Mouse (Mus musculus) urinary bladder, postnatal 4 days (tissue): ENCODE measurements at regions not wholly inside any gene's neighbourhood (a gene's known extent, or its start where the extent isn't known, plus 50 kb on each side); places are given as distances from the start of the nearest gene placed in this dataset.

Source experiments
- DNase-seq, 2 experiments: peaks; one replicate each; pipeline ENCODE4 v3.0.0; 2021 to 2022; ENCODE audit warnings: low spot score in 2 of 2

DNA sequence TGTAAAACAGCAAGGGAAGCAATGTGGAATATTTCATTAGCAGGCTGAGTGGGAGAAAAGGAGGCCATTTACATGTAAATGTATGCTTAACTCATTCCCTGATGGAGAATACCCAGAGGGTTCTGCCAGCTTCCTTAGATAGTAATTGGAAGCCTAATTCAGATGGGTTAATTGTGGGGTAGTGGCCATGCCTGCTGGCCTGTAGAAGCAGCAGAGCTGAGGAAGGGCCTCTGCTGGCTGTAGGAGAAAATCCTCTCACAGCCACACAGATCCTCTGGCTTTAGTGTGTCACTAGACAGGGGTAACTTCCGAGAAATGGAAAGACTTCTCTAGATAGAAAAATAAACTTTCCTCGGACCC, 1588.7 kb upstream of the Got2 start:
- DNase-seq: no peak

DNA sequence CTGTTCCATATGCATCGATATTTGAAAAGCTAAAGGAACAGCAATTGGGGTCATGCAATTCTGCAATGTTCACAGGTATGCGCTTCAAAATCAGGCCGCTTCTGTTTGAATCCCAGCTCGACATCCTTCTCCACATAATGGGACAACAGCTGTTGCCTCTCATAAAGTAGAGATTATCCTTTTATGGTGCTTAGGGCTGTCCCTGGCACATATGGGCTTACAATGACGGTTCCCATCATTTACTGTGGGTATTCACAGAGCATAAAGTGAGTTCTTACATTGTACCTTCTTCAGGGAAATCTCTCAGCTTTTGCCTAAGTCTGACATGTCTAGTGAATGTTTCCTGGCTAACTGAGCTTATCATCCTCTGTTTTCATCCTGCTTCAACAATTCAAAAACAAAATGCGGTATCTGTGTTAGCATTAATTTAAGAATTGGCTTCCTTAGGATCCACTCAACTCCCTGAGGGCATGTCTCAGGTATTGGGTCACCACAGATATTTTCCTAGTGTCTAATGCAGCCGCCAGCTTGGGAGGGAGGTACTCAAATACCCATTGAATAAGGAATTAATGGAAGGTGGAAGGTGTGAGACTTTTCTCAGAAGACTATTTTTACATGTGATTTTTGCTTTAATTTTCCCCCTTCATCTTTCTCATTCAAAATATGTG, 1588.2 kb upstream of the Got2 start:
- no peak for DNase-seq

DNA sequence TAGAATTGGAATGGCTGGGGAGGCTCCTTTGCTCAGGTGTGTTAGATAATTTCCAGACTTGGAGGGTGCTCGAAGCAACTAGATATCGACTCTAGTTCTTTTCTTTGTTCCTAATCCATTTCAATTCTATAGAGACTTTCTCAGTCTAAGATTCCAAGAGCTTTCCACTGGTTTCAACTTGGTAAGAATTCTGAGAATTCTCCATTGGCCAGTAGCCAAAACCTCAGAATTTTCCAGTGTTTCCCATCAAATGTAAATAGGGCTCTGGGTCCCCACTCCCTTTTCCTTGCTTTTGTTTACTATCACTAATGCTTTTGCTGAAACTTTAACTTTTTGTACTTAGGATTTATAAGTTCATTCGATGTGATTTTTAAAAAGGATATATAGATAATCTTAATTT, 1585.0 kb upstream of the Got2 start:
- DNase-seq: no peak

DNA sequence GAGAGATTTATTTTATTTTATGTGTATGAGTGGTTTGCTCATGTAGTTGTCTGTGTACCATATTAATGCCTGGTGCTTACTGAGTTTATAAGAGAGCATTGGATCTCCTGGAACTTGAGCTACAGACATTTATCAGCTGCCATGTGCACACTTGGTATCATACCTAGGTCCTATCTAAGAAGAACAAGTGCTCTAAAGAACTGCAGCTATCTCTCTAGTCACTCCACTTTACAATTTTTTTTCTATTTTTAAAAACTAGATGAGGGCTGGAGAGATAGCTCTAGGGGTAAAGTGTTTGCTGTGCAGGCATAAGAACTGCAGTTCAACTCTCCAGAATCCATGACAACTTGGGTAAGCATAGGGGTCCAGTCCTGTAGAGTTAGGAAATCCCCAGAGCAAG, 1573.1 kb upstream of the Got2 start:
- DNase-seq: no peak

DNA sequence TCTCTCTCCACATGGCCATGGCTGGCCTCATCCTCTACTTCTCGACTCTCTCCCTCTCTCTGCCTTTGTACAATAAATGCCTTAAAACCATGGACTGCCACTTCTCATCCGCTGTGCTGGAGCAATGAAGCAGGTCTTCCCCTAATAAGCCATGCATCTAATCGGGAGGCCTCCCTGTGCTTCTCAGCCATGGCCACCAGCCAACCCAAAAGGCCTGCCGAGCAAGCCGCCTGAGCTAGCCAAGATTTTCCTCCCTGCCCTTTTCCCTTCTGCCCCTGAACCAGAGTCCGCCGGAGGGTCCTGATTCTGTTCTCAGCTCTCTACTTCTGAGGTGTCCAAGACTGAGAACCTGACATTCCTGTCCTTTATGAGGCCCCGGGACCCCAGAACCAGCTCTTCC, 1559.3 kb upstream of the Got2 start:
- DNase-seq: no peak

DNA sequence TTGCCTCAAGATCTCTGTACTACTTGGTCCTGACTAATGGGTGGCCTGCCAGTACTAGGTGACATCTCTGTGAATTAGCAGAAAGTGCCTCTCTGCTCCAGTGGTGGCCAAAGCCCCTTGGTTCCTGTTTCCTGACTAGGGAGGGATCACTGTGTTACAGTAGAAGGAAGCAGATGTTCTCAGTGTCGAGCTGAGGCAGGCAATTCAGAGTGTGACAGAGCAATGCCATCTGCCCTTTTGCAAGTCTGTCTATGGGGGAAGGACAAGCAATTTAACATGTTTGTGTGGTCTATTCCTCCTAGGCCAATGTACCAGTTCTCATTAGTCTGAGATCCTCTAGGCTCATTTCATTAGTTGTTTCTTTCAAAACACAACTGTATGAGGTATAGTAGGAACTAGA, 1553.1 kb upstream of the Got2 start:
- DNase-seq: no peak

DNA sequence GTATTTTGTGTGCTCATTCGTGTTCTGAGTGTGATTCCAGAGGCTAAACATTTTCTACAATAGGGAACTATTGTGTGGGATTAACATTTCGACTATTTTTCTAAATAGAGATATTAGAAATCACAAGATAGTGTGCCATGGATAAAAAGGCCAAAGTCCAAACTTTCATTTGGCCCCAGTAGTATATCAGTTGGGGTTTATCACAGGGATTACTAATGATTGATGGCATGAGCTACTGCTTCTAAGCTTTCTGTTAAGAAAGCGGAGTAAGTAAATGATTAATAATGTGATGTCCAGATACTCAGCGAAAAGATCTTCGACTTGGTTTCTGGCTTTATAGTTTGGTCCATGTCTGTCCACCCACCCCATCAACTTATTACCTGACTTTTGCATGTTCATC, 1545.2 kb upstream of the Got2 start:
- DNase-seq: no peak

DNA sequence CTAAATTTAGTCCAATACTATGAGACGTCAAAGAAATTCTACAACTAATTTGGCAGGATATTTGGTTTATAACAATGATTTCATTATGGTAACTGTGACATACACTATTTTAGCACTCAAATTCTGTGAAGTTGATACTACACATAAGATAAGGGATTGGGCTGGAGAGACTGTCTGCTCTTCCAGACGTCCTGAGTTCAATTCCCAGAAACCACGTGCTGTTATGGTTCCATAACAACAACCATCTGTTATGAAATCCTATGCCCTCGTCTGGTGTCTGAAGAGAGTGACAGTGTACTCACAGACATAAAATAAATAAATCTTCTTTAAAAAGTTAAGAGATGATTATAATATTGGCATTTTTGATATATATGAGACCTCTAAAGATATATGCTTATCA, 1543.1 kb upstream of the Got2 start:
- DNase-seq: no peak

DNA sequence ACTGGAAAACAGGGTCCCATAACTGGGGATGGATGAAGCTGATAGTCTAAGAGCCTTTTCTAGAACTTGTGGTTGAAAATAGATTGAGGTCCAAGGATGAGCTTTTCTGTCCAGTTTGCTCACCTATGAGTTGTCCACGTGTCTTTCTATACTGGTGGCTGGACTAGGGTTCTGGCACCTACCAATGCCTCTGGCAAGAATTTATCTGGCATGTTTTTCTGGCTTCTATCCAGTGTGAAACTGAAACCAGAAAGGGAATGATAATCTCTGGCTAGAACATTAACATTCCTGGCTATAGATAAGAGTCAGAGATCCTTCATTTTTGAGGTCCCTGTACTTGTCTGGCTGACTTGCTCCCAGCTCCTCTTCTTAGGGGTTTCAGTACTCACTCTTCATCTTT, 1534.0 kb upstream of the Got2 start:
- DNase-seq: no peak

DNA sequence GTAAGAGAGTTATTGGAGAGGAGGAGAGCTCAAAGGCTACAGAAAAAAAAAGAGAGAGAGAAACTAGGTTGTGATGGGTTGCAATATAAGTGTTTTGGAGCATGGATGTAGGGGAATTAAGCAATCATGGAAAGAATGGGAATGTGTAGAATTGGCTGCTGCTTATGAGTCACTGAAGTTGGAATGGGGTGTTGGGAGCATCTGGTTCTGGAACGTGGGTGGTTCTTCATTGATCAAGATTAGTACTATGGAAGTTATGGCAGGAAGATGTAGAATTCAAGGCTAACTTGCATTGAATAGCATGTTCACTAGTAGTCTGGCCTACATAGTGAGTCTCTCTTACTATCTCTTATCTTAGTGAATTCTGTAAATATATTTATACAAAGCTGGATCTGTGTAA, 1526.4 kb upstream of the Got2 start:
- no peak for DNase-seq

DNA sequence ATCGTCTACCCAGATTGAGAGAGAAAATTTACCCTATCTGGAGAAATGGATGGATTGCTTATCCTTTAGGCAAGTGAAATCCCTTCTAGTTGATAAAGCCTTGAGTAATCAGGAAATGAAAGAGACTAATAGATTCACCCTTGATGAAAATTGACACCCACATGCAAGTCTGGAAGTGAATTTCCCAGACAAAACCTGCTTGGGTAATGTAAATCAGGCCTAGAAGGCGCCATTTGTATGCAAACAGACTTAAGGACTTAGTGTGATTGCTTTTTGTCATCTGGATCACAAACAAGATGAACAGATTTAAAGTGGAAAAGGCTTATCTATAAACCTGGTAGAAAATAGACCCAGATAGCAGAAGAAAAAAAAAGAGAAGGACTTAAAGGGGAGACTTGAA, 1515.0 kb upstream of the Got2 start:
- DNase-seq: no peak

DNA sequence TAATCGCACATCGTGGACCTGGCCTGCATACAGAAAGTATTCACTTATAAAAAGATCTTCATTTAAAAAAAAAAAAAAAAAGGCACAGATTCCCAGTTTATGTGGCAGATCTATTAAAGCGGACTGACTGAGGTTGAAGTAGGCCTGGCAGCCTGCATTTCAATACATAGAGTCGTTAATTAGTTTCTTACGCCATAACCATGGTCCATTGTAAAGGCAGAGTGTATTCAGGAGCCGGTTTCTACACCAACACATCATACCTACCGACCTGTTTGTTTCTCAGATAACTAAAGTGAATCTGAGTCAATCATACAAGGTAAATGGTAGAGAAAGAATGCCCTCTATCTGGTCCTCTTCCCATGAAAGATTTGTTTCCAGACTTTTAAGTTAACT, 1509.0 kb upstream of the Got2 start:
- no peak for DNase-seq

DNA sequence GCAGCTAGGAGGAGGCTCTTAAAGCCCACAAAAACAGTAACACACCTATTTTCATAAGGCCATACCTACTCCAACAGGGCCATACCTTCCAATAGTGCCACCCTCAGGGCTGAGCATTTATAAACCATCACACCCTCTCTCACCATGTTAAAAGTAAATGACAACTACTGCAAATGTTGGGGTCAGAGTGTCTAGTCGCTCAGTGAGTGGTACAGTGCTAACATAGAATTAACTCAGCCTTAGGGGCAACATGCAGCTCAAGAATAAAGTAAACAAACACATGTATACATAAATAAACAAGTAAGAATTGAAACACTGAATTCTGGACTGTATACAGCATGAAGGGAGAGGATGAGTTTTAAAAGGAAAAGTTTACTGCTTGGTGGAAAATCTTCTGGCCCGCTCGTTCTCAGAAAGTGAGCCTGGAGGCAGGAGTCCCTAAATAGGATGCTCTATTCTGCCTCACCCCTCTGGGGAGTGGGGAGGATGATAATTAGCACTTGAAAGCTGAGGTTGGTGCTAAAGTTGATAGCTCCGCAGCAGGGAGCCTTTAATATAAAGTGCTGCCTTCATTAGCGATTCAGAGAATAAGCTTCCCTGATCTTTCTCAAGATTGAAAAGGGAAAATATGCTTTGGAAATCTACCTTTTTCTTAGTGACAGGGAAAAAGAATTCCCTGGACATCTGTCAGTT, 1508.4 kb upstream of the Got2 start:
- DNase-seq: no peak

DNA sequence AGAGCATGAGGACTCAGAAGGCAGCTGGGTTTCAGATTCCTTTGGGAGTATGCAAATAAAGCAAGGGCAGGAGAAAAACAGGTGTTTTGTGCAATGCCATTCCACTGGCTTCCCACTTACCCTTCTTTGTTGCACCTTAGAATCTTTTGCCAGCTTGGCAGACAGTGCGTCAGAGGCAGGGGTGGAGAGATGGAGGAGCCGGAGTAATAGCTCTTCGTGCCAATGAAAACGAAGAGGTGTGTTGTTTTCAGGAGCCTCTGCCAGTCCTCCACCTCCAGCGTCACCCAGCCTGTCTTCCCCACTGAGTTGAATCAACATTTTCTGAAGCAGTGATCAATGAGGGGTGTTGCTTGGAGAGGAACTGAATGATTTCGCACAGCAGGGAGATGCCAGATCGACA, 1501.3 kb upstream of the Got2 start:
- no peak for DNase-seq

DNA sequence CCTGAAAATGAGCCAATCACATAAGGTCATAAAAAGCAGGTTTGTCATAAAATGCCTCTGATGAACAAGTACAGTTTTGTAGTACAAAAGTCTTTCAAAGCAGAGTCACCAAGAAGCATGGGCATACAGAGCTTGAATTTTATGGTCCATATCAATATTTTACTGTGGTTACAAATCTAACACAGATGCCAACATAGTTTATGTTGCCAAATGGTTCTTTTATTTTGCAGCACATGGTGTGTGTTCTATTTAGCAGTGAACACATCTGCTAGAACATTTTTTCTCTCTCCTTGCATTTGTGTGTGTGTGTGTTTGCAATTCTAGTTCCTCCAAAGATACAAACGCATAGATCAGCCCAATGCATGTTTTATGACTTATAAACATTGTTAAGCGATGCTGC, 1500.8 kb upstream of the Got2 start:
- DNase-seq: no peak

DNA sequence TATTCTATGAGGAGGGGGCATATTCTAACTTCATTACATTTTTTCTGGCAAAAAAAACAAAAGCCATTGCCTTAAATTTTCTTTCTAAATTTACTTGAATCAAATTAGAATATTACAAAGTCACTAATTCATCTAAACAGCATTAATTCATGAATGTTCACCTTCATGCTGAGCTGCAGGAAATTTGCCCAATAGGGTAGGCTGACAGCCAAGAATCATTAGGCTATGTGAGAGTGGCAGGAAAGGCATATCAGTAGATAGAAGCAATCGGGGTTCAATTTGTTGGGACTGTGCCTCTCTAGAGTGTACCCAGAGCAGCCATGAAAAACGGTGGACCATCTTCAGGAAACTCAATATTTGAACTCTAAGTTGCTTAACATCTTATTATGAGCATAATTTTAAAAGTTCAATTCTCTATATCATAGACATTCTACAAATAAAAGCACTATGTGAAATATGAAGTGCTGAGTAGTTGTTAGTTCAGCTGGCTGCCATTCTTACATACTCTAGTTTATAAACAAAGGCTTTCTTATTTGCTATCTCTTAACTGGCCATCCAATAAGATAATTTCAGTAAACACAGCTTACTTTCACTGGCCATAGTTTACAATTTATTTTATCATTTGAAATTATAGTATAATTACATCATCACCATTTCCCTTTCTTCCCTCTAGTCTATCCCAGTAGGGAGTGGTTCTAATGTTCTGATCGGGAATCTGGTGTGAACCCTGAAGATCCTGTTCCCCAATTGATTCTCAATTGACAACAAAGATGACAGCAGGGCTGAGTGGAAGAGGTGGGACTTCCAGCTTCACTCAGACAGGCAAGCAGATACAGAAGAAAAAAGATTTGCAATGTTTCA, 1486.8 kb upstream of the Got2 start:
- DNase-seq: no peak

DNA sequence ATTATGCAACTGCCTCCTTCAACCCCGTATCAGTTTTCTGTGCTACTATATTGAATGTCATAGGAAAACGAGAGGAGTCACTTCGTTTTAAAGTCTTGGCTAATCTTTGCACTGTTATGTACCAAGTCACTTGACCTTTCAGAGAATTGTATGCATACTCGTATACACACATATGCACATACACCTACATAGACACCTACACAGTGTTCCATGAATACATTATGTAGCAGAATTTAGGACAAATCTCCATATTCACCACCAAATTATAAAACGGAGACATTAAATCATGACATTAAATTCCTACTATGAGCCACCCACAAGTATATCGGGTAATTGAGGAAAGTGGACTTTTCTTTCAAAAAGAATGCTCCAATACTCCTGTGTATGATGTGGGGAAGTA, 1458.3 kb upstream of the Got2 start:
- DNase-seq: no peak

DNA sequence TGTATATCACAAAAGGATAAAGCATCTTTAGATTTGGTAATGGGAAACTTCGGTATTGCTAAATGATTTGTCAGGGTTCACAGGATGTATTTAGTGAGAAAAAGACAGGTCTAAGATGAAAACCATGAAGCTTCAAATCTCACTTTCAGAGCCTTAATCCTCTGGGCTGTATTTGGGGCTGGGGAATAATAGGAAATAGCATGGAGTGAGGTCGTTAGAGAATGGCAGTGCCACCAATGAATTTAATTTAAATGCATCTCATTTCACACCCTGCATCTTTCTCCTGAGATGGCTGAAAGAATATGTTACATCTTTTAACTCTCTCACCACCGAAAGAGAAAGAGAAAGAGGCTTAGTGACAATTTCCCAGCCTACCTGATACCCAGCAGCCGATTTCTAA, 1427.2 kb upstream of the Got2 start:
- DNase-seq: no peak

DNA sequence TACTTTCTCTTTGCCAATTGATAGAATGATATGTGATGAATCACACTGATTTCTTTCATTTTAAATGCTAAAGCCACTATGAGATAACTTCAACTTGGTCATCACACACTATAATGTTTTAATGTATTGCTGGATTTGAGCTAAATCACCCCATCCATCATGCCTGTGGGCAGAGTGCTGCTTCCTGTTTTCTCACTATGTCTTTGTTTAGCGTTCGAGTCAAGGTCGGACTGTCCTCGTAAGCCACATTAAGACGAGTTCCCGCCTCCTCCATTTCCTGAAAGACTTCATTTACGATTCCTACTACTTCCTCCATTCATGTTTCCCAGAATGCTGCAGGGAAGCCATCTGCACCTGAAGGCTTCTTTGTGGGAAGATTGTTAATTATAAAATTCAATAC, 1420.0 kb upstream of the Got2 start:
- no peak for DNase-seq

DNA sequence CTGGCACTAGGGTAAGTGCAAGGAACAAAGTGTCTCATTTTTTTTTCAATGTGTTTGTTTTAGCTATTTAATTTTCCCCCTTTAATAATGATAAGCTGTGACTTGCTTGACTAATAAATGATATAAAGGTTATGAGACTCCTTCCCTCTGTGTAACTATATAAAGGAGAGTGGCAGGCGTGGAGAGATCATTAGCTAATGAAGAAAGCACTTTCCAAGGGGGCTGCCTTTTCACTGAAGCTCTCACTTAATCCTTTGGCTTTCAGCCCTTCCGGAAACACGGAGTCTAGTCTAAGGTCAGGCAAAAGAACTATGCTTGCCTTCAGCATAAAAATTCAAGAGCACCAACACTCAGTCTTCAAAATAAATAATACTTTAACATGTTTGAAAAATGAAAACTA, 1382.2 kb upstream of the Got2 start:
- DNase-seq: no peak

DNA sequence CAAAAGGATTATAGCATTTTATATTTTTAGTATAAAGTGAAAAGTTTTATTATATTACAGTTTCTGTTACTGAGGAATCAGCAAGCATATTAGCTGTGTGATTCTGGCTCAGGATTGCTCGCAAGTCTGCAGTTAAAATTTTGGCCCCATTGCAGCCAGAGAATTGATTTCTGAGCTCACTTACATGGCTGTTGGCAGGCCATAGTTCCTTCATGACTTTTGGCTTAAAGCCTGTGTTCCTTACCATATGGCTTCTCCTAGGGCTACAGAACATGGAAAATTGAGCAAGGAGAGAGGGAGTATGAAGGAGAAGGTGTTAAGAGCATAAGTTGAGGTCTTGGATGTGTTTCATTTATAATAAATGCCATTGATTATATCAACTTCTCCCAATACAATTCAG, 1372.6 kb upstream of the Got2 start:
- no peak for DNase-seq

DNA sequence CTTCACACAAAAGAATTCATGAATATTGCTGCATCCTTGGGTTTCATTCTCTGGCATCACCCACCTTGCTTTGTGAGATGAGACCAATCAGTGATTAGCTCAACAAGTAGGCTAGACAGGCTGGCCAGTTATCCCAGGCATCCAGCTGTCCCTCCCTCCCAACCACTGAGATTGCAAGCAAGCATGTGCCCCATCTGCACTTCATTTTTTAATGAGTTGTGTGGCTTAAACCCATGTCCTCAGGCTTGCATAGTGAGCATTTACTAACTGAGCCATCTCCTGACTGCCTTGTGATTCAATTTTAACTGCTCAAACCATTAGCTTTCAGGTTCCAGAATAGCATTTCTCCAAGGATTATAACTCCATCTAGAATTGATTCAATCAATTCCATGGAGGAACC, 1365.8 kb upstream of the Got2 start:
- no peak for DNase-seq

DNA sequence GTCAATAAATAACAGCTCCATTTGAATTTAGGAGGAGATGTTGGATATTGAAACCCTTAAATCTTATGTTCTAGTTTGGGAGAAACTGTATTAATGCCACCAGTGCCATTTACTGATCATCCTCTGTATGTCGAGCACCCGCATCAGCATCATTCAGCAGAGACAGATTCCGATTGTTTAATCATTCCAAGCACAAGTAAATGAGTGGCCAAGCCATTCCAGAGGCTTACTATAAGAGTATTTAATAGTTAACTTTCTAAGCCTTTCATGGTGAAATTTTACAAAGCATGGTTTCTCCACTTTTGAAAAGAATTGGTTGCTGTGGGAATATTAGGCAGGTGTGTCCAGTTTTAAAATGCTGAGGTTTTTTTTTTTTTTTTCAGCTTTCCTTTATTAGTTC, 1363.9 kb upstream of the Got2 start:
- DNase-seq: no peak
